Mouse (Mus musculus) limb, embryonic 15.5 days (tissue): ENCODE results near the gene Glb1. TPM values are rescaled to one million over a fixed set of nuclear protein-coding genes. Genes with fewer than 3 reads are reported as not detected.
"Not testable (repeated sequence)": the region's sequence is repeated elsewhere in the genome, so short reads cannot be mapped to it uniquely, and the experiment has no call there.

ENCODE experiments used
- ATAC-seq: fragments of 200-750 bp; cut with Nextera tagmentation; 2 replicates; pipeline ENCODE4 v1.8.0; 2017; ENCODE audit warnings: low read depth, moderate TSS enrichment; ENCODE audit not compliant: insufficient number of reproducible peaks, low FRiP score, low TSS enrichment
- H3K27ac ChIP-seq: fragments of 300-500 bp; sonication (generic); 2 replicates; pipeline ENCODE4 v1.5.1; 2015; ENCODE audit warnings: moderate library complexity, mild to moderate bottlenecking, inconsistent platforms
- H3K27me3 ChIP-seq: fragments of 300-500 bp; sonication (generic); 2 replicates; pipeline ENCODE4 v1.6.1; 2015; ENCODE audit warnings: inconsistent platforms
- H3K36me3 ChIP-seq: fragments of 300-500 bp; sonication (generic); 2 replicates; pipeline ENCODE4 v1.6.1; 2015; ENCODE audit warnings: inconsistent platforms
- H3K4me1 ChIP-seq: fragments of 300-500 bp; sonication (generic); 2 replicates; pipeline ENCODE4 v1.6.1; 2015; ENCODE audit warnings: inconsistent platforms
- H3K4me2 ChIP-seq: fragments of 300-500 bp; sonication (generic); 2 replicates; pipeline ENCODE4 v1.6.1; 2015; ENCODE audit warnings: mild to moderate bottlenecking, inconsistent platforms
- H3K4me3 ChIP-seq: fragments of 300-500 bp; sonication (generic); 2 replicates; pipeline ENCODE4 v1.5.1; 2015; ENCODE audit warnings: mild to moderate bottlenecking, inconsistent platforms
- H3K9ac ChIP-seq: fragments of 300-500 bp; sonication (generic); 2 replicates; pipeline ENCODE4 v1.6.1; 2015; ENCODE audit warnings: inconsistent platforms
- H3K9me3 ChIP-seq: fragments of 300-500 bp; sonication (generic); 2 replicates; pipeline ENCODE4 v1.6.1; 2016; ENCODE audit warnings: inconsistent platforms
- WGBS: fragments of 180-500 bp; shearing (Covaris S2); methylation state at CpG from one replicate; pipeline ENCODE4 v1.1.7; 2015; 5-methylcytosine and 5-hydroxymethylcytosine counted together
- polyA plus RNA-seq: library from polyadenylated mRNA; unstranded; fragments of >200 nt; fragmentation: Nextera tagmentation; extraction: Ambion mirVana; gene quantifications from 2 replicates; pipeline ENCODE4 v1.2.1, GENCODE M21; 2015

Gene Glb1
- polyA plus RNA-seq, 1 experiment from 2014 or later: 37.7 TPM

GRCm38 (mm10) chr9:114385160-114385559 lies 15.7 kb upstream of the Glb1 start:
- Histone ChIP-seq H3K4me2 (no peak overlapping the region), H3K9me3 (no peaks in the 10 kb centered on the region), H3K27me3 (no peaks in the 10 kb centered on the region), H3K4me1 (peaks cover 24% of the 10 kb centered on the region), H3K36me3 (peaks cover 57% of the 10 kb centered on the region), H3K27ac (no peak overlapping the region), H3K4me3 (no peak overlapping the region), H3K9ac (no peak overlapping the region)
- WGBS: 97% methylated on average over 10 of the region's 10 CpGs
- ATAC-seq: no peak

GRCm38 (mm10) chr9:114387086-114387485 lies 13.8 kb upstream of the Glb1 start:
- Histone ChIP-seq H3K9me3 (no peaks in the 10 kb centered on the region), H3K27me3 (no peaks in the 10 kb centered on the region), H3K27ac (no peak overlapping the region), H3K4me3 (no peak overlapping the region), H3K4me2 (no peak overlapping the region), H3K4me1 (peaks cover 24% of the 10 kb centered on the region), H3K9ac (no peak overlapping the region), H3K36me3 (peaks cover 47% of the 10 kb centered on the region)
- ATAC-seq: no peak
- WGBS: 59% methylated on average over 6 of the region's 6 CpGs

- Histone ChIP-seq H3K27me3 (no peaks in the 10 kb centered on the region), H3K27ac (no peak overlapping the region), H3K4me3 (no peak overlapping the region), H3K4me2 (no peak overlapping the region), H3K9me3 (no peaks in the 10 kb centered on the region), H3K36me3 (peaks cover 35% of the 10 kb centered on the region), H3K9ac (no peak overlapping the region), H3K4me1 (peaks cover 24% of the 10 kb centered on the region)
- WGBS: 81% methylated on average over 8 of the region's 8 CpGs
- no peak for ATAC-seq
Observed at GRCm38 (mm10) chr9:114388288-114388687, 12.6 kb upstream of the Glb1 start.

GRCm38 (mm10) chr9:114388701-114389370 lies 12.0 kb upstream of the Glb1 start:
- Histone ChIP-seq H3K27me3 (no peaks in the 10 kb centered on the region), H3K9ac (no peak overlapping the region), H3K36me3 (peaks cover 31% of the 10 kb centered on the region), H3K4me3 (peak overlapping the region; percentile 91; the same call in 1 of the 2 replicates), H3K4me2 (peak overlapping the region; percentile 76), H3K9me3 (no peaks in the 10 kb centered on the region), H3K4me1 (peaks cover 24% of the 10 kb centered on the region), H3K27ac (peak overlapping the region; percentile 96)
- ATAC-seq: no peak
- 56% methylated on average over 3 of the region's 3 CpGs for WGBS

- no peaks in the 10 kb centered on the region for H3K27me3 ChIP-seq
- no peak overlapping the region for H3K9ac ChIP-seq
- peak overlapping the region; percentile 96 for H3K27ac ChIP-seq
- peak overlapping the region; percentile 91 for H3K4me3 ChIP-seq
- peaks cover 24% of the 10 kb centered on the region for H3K4me1 ChIP-seq
- 69% methylated on average over 8 of the region's 8 CpGs for WGBS
- no peaks in the 10 kb centered on the region for H3K9me3 ChIP-seq
- peaks cover 25% of the 10 kb centered on the region for H3K36me3 ChIP-seq
- H3K4me2 ChIP-seq: peak overlapping the region; percentile 76
- no peak for ATAC-seq
Observed at GRCm38 (mm10) chr9:114389371-114389904, 11.4 kb upstream of the Glb1 start.

- Histone ChIP-seq H3K4me1 (peaks cover 24% of the 10 kb centered on the region), H3K36me3 (peaks cover 18% of the 10 kb centered on the region), H3K27me3 (no peaks in the 10 kb centered on the region), H3K9me3 (no peaks in the 10 kb centered on the region), H3K9ac (peak within 1 kb of the TSS; percentile 87), H3K27ac (peak within 1 kb of the TSS; percentile 96), H3K4me3 (peak within 1 kb of the TSS; percentile 91), H3K4me2 (peak within 1 kb of the TSS; percentile 76)
- under 1% methylated on average over 96 of the region's 96 CpGs for WGBS
- peak; percentile 64 for ATAC-seq
Observed at GRCm38 (mm10) chr9:114389905-114390748, 10.7 kb upstream of the Glb1 start, which contains the start of gene Crtap. TSS of gene Crtap (minus strand) at chr9:114390675.

- H3K27me3 ChIP-seq: no peaks in the 10 kb centered on the region
- 1% methylated on average over 10 of the region's 10 CpGs for WGBS
- peaks cover 12% of the 10 kb centered on the region for H3K36me3 ChIP-seq
- peaks cover 24% of the 10 kb centered on the region for H3K4me1 ChIP-seq
- H3K9ac ChIP-seq: peak overlapping the region; percentile 87
- no peak for ATAC-seq
- peak overlapping the region; percentile 76 for H3K4me2 ChIP-seq
- H3K4me3 ChIP-seq: peak overlapping the region; percentile 91
- peak overlapping the region; percentile 96 for H3K27ac ChIP-seq
- no peaks in the 10 kb centered on the region for H3K9me3 ChIP-seq
Observed at GRCm38 (mm10) chr9:114390749-114391075, 10.2 kb upstream of the Glb1 start.

- H3K9me3 ChIP-seq, H3K4me3 ChIP-seq, H3K9ac ChIP-seq, H3K4me2 ChIP-seq, H3K4me1 ChIP-seq, H3K27ac ChIP-seq, H3K36me3 ChIP-seq, H3K27me3 ChIP-seq, ATAC-seq: not testable (repeated sequence)
- 61% methylated on average over 6 of the region's 6 CpGs for WGBS
Observed at GRCm38 (mm10) chr9:114394136-114394535, 6.7 kb upstream of the Glb1 start.

- no peaks in the 10 kb centered on the region for H3K27me3 ChIP-seq
- H3K9ac ChIP-seq: no peak overlapping the region
- ATAC-seq: no peak
- no peaks in the 10 kb centered on the region for H3K9me3 ChIP-seq
- no peak overlapping the region for H3K4me3 ChIP-seq
- H3K4me1 ChIP-seq: peaks cover 2% of the 10 kb centered on the region; the same call in 1 of the 2 replicates
- H3K27ac ChIP-seq: no peak overlapping the region
- WGBS: 78% methylated on average over 8 of the region's 8 CpGs
- no peak overlapping the region for H3K4me2 ChIP-seq
- no peaks in the 10 kb centered on the region for H3K36me3 ChIP-seq
Observed at GRCm38 (mm10) chr9:114394677-114395076, 6.2 kb upstream of the Glb1 start.

GRCm38 (mm10) chr9:114395258-114395657 lies 5.6 kb upstream of the Glb1 start:
- Histone ChIP-seq H3K4me3 (no peak overlapping the region), H3K36me3 (no peaks in the 10 kb centered on the region), H3K27me3 (no peaks in the 10 kb centered on the region), H3K9ac (no peak overlapping the region), H3K9me3 (no peaks in the 10 kb centered on the region), H3K4me1 (no peaks in the 10 kb centered on the region), H3K4me2 (no peak overlapping the region), H3K27ac (no peak overlapping the region)
- 79% methylated on average over 4 of the region's 4 CpGs for WGBS
- ATAC-seq: no peak

GRCm38 (mm10) chr9:114399680-114400079 lies 1.2 kb upstream of the Glb1 start:
- Histone ChIP-seq H3K9ac (no peak overlapping the region), H3K4me1 (peaks cover 13% of the 10 kb centered on the region), H3K27ac (no peak overlapping the region), H3K36me3 (peaks cover 7% of the 10 kb centered on the region), H3K4me3 (no peak overlapping the region), H3K27me3 (no peaks in the 10 kb centered on the region), H3K4me2 (no peak overlapping the region), H3K9me3 (no peaks in the 10 kb centered on the region)
- ATAC-seq: no peak
- WGBS: 88% methylated on average over 12 of the region's 12 CpGs

- peak overlapping the region; percentile 80 for H3K4me2 ChIP-seq
- H3K27ac ChIP-seq: peak overlapping the region; percentile 97
- H3K9me3 ChIP-seq: no peaks in the 10 kb centered on the region
- peaks cover 16% of the 10 kb centered on the region for H3K36me3 ChIP-seq
- peak overlapping the region; percentile 91; the same call in 1 of the 2 replicates for H3K9ac ChIP-seq
- peaks cover 13% of the 10 kb centered on the region for H3K4me1 ChIP-seq
- peak overlapping the region; percentile 91 for H3K4me3 ChIP-seq
- ATAC-seq: peak; percentile 57
- H3K27me3 ChIP-seq: no peaks in the 10 kb centered on the region
- 17% methylated on average over 5 of the region's 5 CpGs for WGBS
Observed at GRCm38 (mm10) chr9:114400588-114400948, 308 bp upstream of the Glb1 start.
